Mouse (Mus musculus) heart, postnatal 0 days (tissue): ENCODE data around the gene Fam129a. TPM values are rescaled to one million over a fixed set of nuclear protein-coding genes. Genes with fewer than 3 reads are reported as not detected.
"Not testable (repeated sequence)": the region's sequence is repeated elsewhere in the genome, so short reads cannot be mapped to it uniquely, and the experiment has no call there.

Experiments used
- ATAC-seq: fragments of 200-750 bp; cut with Nextera tagmentation; 2 replicates; pipeline ENCODE4 v1.8.0; 2017; ENCODE audit warnings: low read depth, moderate number of reproducible peaks, moderate library complexity; ENCODE audit not compliant: insufficient read depth
- DNase-seq: peaks from one replicate; pipeline ENCODE4 v3.0.0-alpha.2; 2016; ENCODE audit warnings: low spot score
- H3K27ac ChIP-seq: fragments of 300-500 bp; sonication (generic); 2 replicates; pipeline ENCODE4 v1.5.1; 2014; ENCODE audit warnings: low read depth, mild to moderate bottlenecking
- H3K27me3 ChIP-seq: fragments of 300-500 bp; sonication (generic); 2 replicates; pipeline ENCODE4 v1.6.1; 2014; ENCODE audit warnings: low read length, mixed read lengths; ENCODE audit not compliant: control insufficient read depth, insufficient read depth
- H3K36me3 ChIP-seq: fragments of 300-500 bp; sonication (generic); replicated peaks from 2 replicates; pipeline ENCODE4 v1.6.1; 2014; ENCODE audit warnings: low read length, mixed read lengths; ENCODE audit not compliant: control insufficient read depth, insufficient read depth
- H3K4me1 ChIP-seq: fragments of 300-500 bp; sonication (generic); 2 replicates; pipeline ENCODE4 v1.6.1; 2014; ENCODE audit warnings: antibody characterized with exemption; ENCODE audit not compliant: control insufficient read depth, insufficient read depth
- H3K4me2 ChIP-seq: fragments of 300-500 bp; sonication (generic); 2 replicates; pipeline ENCODE4 v1.6.1; 2014; ENCODE audit warnings: low read depth, mild to moderate bottlenecking, low read length, moderate library complexity
- H3K4me3 ChIP-seq: fragments of 300-500 bp; sonication (generic); 2 replicates; pipeline ENCODE4 v1.5.1; 2014; ENCODE audit warnings: low read depth, low read length
- H3K9ac ChIP-seq: fragments of 300-500 bp; sonication (generic); replicated peaks from 2 replicates; pipeline ENCODE4 v1.6.1; 2014; ENCODE audit warnings: low read depth, low read length, mixed read lengths
- H3K9me3 ChIP-seq: fragments of 300-500 bp; sonication (generic); replicated peaks from 2 replicates; pipeline ENCODE4 v1.6.1; 2016; ENCODE audit warnings: low read length; ENCODE audit not compliant: control insufficient read depth
- CTCF ChIP-seq: IDR thresholded peaks from 2 replicates; pipeline ENCODE4 v1.5.1; 2016; ENCODE audit warnings: antibody characterized with exemption, control low read depth, low read depth
- EP300 ChIP-seq: IDR thresholded peaks from 2 replicates; pipeline ENCODE4 v1.6.1; 2016; ENCODE audit warnings: antibody characterized with exemption, low read depth
- WGBS: fragments of 180-500 bp; shearing (Covaris S2); extraction: QIAGEN DNeasy Blood & Tissue Kit; methylation state at CpG from one replicate; pipeline ENCODE4 v1.1.7; 2014; 5-methylcytosine and 5-hydroxymethylcytosine counted together
- polyA plus RNA-seq: library from polyadenylated mRNA; unstranded; fragments of >200 nt; fragmentation: Nextera tagmentation; extraction: Ambion mirVana; gene quantifications from 2 replicates; pipeline ENCODE4 v1.2.1, GENCODE M21; 2015
- total RNA-seq: library from RNA; depleted of rRNA; stranded (reverse); fragments of >200 nt; gene quantifications from 2 replicates; pipeline ENCODE4 v1.2.3, GENCODE M21; 2014; ENCODE audit warnings: low replicate concordance

The Fam129a gene
- total and polyA plus RNA-seq, 2 experiments from 2014 or later, result 14.1 to 64.3 TPM

GRCm38 (mm10) chr1:151690583-151691193 is 119.7 kb downstream of the Fam129a start:
- WGBS, result 59% methylated on average over 7 of the region's 7 CpGs

GRCm38 (mm10) chr1:151692867-151693266 is 121.9 kb downstream of the Fam129a start:
- H3K27me3 ChIP-seq, H3K36me3 ChIP-seq, H3K9ac ChIP-seq, H3K4me1 ChIP-seq, H3K9me3 ChIP-seq, H3K4me3 ChIP-seq, DNase-seq, H3K4me2 ChIP-seq: not testable (repeated sequence)
- peak overlapping the region; percentile 46 for H3K27ac ChIP-seq
- 29% methylated on average over 6 of the region's 6 CpGs for WGBS
- ATAC-seq, result peak; percentile 70

More at GRCm38 (mm10) chr1:151690583-151691193, 119.7 kb downstream of the Fam129a start:
- DNase-seq (no peak), ATAC-seq (no peak)
- H3K27me3 ChIP-seq, result no peaks in the 10 kb centered on the region
- H3K27ac ChIP-seq, result no peak overlapping the region
- no peak overlapping the region for H3K9ac ChIP-seq
- H3K9me3 ChIP-seq, result no peaks in the 10 kb centered on the region
- H3K4me2 ChIP-seq, result no peak overlapping the region
- H3K4me3 ChIP-seq, result no peak overlapping the region
- no peaks in the 10 kb centered on the region for H3K36me3 ChIP-seq
- TF ChIP-seq CTCF (no peak), EP300 (no peak)
- H3K4me1 ChIP-seq, result peaks cover 21% of the 10 kb centered on the region

GRCm38 (mm10) chr1:151696751-151697150 is 125.8 kb downstream of the Fam129a start:
- WGBS, result 89% methylated on average over 7 of the region's 7 CpGs
- Histone ChIP-seq H3K4me3 (no peak overlapping the region), H3K27me3 (no peaks in the 10 kb centered on the region), H3K4me2 (no peak overlapping the region), H3K4me1 (no peaks in the 10 kb centered on the region), H3K27ac (no peak overlapping the region), H3K9ac (no peak overlapping the region), H3K9me3 (no peaks in the 10 kb centered on the region), H3K36me3 (peaks cover 8% of the 10 kb centered on the region; the same call in 1 of the 2 replicates)
- no peak for TF ChIP-seq CTCF
- TF ChIP-seq EP300, result no peak
- ATAC-seq, result no peak
- no peak for DNase-seq

GRCm38 (mm10) chr1:151697901-151698641 is 127.1 kb downstream of the Fam129a start:
- Histone ChIP-seq H3K9ac (no peak overlapping the region), H3K4me1 (no peaks in the 10 kb centered on the region), H3K27ac (no peak overlapping the region), H3K36me3 (peaks cover 8% of the 10 kb centered on the region; the same call in 1 of the 2 replicates), H3K4me3 (no peak overlapping the region), H3K9me3 (no peaks in the 10 kb centered on the region), H3K27me3 (no peaks in the 10 kb centered on the region), H3K4me2 (no peak overlapping the region)
- ATAC-seq, result no peak
- no peak for DNase-seq
- TF ChIP-seq EP300 (no peak), CTCF (no peak)
- 83% methylated on average over 7 of the region's 7 CpGs for WGBS

GRCm38 (mm10) chr1:151699363-151699762 is 128.4 kb downstream of the Fam129a start:
- TF ChIP-seq CTCF, result no peak
- TF ChIP-seq EP300, result no peak
- H3K9me3 ChIP-seq, result no peaks in the 10 kb centered on the region
- ATAC-seq, result no peak
- H3K4me1 ChIP-seq, result no peaks in the 10 kb centered on the region
- no peak for DNase-seq
- no peak overlapping the region for H3K9ac ChIP-seq
- peaks cover 8% of the 10 kb centered on the region; the same call in 1 of the 2 replicates for H3K36me3 ChIP-seq
- H3K4me3 ChIP-seq, result no peak overlapping the region
- H3K4me2 ChIP-seq, result no peak overlapping the region
- 54% methylated on average over 7 of the region's 7 CpGs for WGBS
- no peak overlapping the region for H3K27ac ChIP-seq
- no peaks in the 10 kb centered on the region for H3K27me3 ChIP-seq
